In genomic region chr3:116091706-116092105, GRCm38 (mm10) we compare ENCODE assay signal across 18 mouse cellular contexts. TPM values are rescaled to one million over a fixed set of nuclear protein-coding genes. Genes with fewer than 3 reads are reported as not detected.
A peak's percentile ranks its signal among the peaks of the same experiment; 100 is the strongest.
DNase-seq lines count a peak whose midpoint lies in the region; ATAC-seq and TF ChIP-seq lines count a peak whose summit lies in the region.
"Had no signal": no experiment of that assay in that cellular context is flagged by ENCODE, and none has a peak within 500 bp of the region (broad histone marks: within the 10 kb centered on the region; RNA-seq: fewer than 3 reads in every experiment).

No protein-coding gene starts in this region.

- H3K4me2 ChIP-seq in kidney, embryonic 15.5 days: no peak overlapping the region
- H3K4me2 ChIP-seq: forebrain, embryonic 12.5 days; heart, embryonic 12.5 days; hindbrain, embryonic 15.5 days; liver, embryonic 12.5 days; neural tube, embryonic 13.5 days had no signal

- TF ChIP-seq POLR2A in ES-Bruce4 (IDR thresholded peaks at IDR 0.05; ENCODE audit: insufficient read depth, low read length): no peak
- no peak for TF ChIP-seq POLR2A in bone marrow macrophage, adult 2 months (IDR thresholded peaks at IDR 0.05; ENCODE audit: borderline replicate concordance, low read depth, low read length)

- no peak for ATAC-seq in kidney, embryonic 15.5 days (replicated peaks; ENCODE audit: low FRiP score)
- ATAC-seq: liver, embryonic 12.5 days had no signal

- H3K9ac ChIP-seq in ES-Bruce4 (ENCODE audit: low read depth, poor library complexity, severe bottlenecking): no peak overlapping the region
- H3K9ac ChIP-seq in kidney, embryonic 15.5 days: no peak overlapping the region
- H3K9ac ChIP-seq: forebrain, embryonic 12.5 days; heart, embryonic 12.5 days; hindbrain, embryonic 15.5 days; liver, embryonic 12.5 days; neural tube, embryonic 13.5 days had no signal

- WGBS in kidney, embryonic 15.5 days: 91% methylated on average over 5 of the region's 5 CpGs

- peaks cover 6% of the 10 kb centered on the region for H3K9me3 ChIP-seq in ES-Bruce4 (replicated peaks; ENCODE audit: control insufficient read depth, insufficient read depth, low read length, poor library complexity, severe bottlenecking)
- H3K9me3 ChIP-seq in kidney, embryonic 15.5 days (replicated peaks): peaks cover 13% of the 10 kb centered on the region
- H3K9me3 ChIP-seq: hindbrain, embryonic 15.5 days had no signal

- no peaks in the 10 kb centered on the region for H3K4me1 ChIP-seq in ES-Bruce4 (ENCODE audit: control insufficient read depth, insufficient read depth, low read length)
- H3K4me1 ChIP-seq in bone marrow macrophage, adult 2 months (ENCODE audit: control insufficient read depth, insufficient read depth, low read length): no peaks in the 10 kb centered on the region
- H3K4me1 ChIP-seq in kidney, embryonic 15.5 days: no peaks in the 10 kb centered on the region
- H3K4me1 ChIP-seq: forebrain, embryonic 12.5 days; hindbrain, embryonic 15.5 days; liver, embryonic 12.5 days; neural tube, embryonic 13.5 days had no signal

- no peak for TF ChIP-seq EP300 in ES-Bruce4 (IDR thresholded peaks at IDR 0.05; ENCODE audit: insufficient read depth, low read depth, low read length)

- DNase-seq in layer of hippocampus, adult 2 months (ENCODE audit: low spot score in 2 of 2): no peak
- no peak for DNase-seq in layer of hippocampus, adult 8-10 months (ENCODE audit: low spot score in 2 of 2)
- peak; percentile 5 for DNase-seq in A20 (ENCODE audit: low read depth, low spot score)
- DNase-seq in B cell, adult 2 months: no peak
- DNase-seq: cerebellum, adult 18-20 months; cerebellum, postnatal 36 days; kidney, adult 8-10 months; layer of hippocampus, postnatal 36 days; lung, postnatal 10 days; thymus, postnatal 36 days had no signal

- H3K4me3 ChIP-seq in layer of hippocampus, adult 2 months: no peak overlapping the region
- no peak overlapping the region for H3K4me3 ChIP-seq in ES-Bruce4 (ENCODE audit: low read depth, low read length)
- H3K4me3 ChIP-seq in bone marrow macrophage, adult 2 months (ENCODE audit: insufficient read depth, low read length): no peak overlapping the region
- H3K4me3 ChIP-seq in kidney, embryonic 15.5 days (replicated peaks): no peak overlapping the region
- H3K4me3 ChIP-seq: forebrain, embryonic 12.5 days; heart, embryonic 12.5 days; hindbrain, embryonic 15.5 days; liver, embryonic 12.5 days; neural tube, embryonic 13.5 days had no signal

- no peaks in the 10 kb centered on the region for H3K36me3 ChIP-seq in ES-Bruce4 (ENCODE audit: control insufficient read depth, insufficient read depth, low read length, poor library complexity, severe bottlenecking)
- no peaks in the 10 kb centered on the region for H3K36me3 ChIP-seq in kidney, embryonic 15.5 days
- H3K36me3 ChIP-seq: forebrain, embryonic 12.5 days; heart, embryonic 12.5 days; hindbrain, embryonic 15.5 days; liver, embryonic 12.5 days; neural tube, embryonic 13.5 days had no signal

- H3K27ac ChIP-seq in layer of hippocampus, adult 2 months: no peak overlapping the region
- no peak overlapping the region for H3K27ac ChIP-seq in ES-Bruce4 (ENCODE audit: insufficient read depth, low read length)
- H3K27ac ChIP-seq in bone marrow macrophage, adult 2 months (ENCODE audit: insufficient read depth, low read depth, low read length): no peak overlapping the region
- no peak overlapping the region for H3K27ac ChIP-seq in kidney, embryonic 15.5 days
- H3K27ac ChIP-seq: forebrain, embryonic 12.5 days; hindbrain, embryonic 15.5 days; liver, embryonic 12.5 days; neural tube, embryonic 13.5 days had no signal

- peak; percentile 51 for TF ChIP-seq CTCF in layer of hippocampus, adult 2 months (conservative IDR thresholded peaks at IDR 0.05)
- TF ChIP-seq CTCF in ES-Bruce4 (IDR thresholded peaks at IDR 0.05; ENCODE audit: low read depth, low read length): peak; percentile 34
- peak; percentile 28; the same call in 1 of the 2 replicates for TF ChIP-seq CTCF in bone marrow macrophage, adult 2 months (IDR thresholded peaks at IDR 0.05; ENCODE audit: low read depth, low read length)

- no peaks in the 10 kb centered on the region for H3K27me3 ChIP-seq in ES-Bruce4 (ENCODE audit: control insufficient read depth, insufficient read depth, low read length, poor library complexity, severe bottlenecking)
- no peaks in the 10 kb centered on the region for H3K27me3 ChIP-seq in kidney, embryonic 15.5 days
- H3K27me3 ChIP-seq: forebrain, embryonic 12.5 days; heart, embryonic 12.5 days; hindbrain, embryonic 15.5 days; liver, embryonic 12.5 days; neural tube, embryonic 13.5 days had no signal

RNA-seq across cellular contexts. Expression of gene Vcam1, which starts 37.8 kb away (rescaled TPM):
- 10 to 100 TPM; 18.5 to 23.1 TPM for total RNA-seq in layer of hippocampus, adult 2 months (2021)
- 10 to 100 TPM; 21.2 to 29.7 (median 23.9) TPM for total RNA-seq in layer of hippocampus, adult 8-10 months (2022)
- polyA plus RNA-seq in ES-Bruce4 (2011; ENCODE audit: insufficient read depth, insufficient read length, low read depth, missing spikeins): 1.4 and 1.6 TPM in 2 replicates
- 1.1 and 1.3 TPM in 2 replicates for polyA plus RNA-seq in bone marrow macrophage, adult 2 months (2012; ENCODE audit: insufficient read depth, insufficient read length, missing spikeins)
- 41.7 and 42.2 TPM in 2 replicates for polyA plus RNA-seq in kidney, embryonic 15.5 days (2015; fragmentation: Nextera tagmentation; extraction: Ambion mirVana)

Comparison
In these comparisons a context has a peak if more than half of its experiments do, and no peak if none do; other contexts are left out.
1. RNA of gene Vcam1, which starts 37.8 kb away (polyA plus RNA-seq): 41.7 to 42.2 TPM in kidney, embryonic 15.5 days; 1.4 to 1.6 TPM in ES-Bruce4 and 1.1 to 1.3 TPM in bone marrow macrophage, adult 2 months; every median in the first group is over 10 times any median in the second.
2. Peak in every context shown above with its lines, with median percentiles within 50 percentile points of each other: CTCF ChIP-seq.